Mouse (Mus musculus) large intestine, adult 2 months (tissue): ENCODE measurements around the gene Ano10. TPM values are rescaled to one million over a fixed set of nuclear protein-coding genes. Genes with fewer than 3 reads are reported as not detected.
A peak's percentile ranks its signal among the peaks of the same experiment; 100 is the strongest.
"Not testable (repeated sequence)": the region's sequence is repeated elsewhere in the genome, so short reads cannot be mapped to it uniquely, and the experiment has no call there.

Source experiments
- DNase-seq: peaks from one replicate; pipeline ENCODE4 v3.0.0-alpha.2; 2012; ENCODE audit warnings: low read depth, low spot score
- WGBS: fragments of 180-500 bp; shearing (Covaris S2); methylation state at CpG from one replicate; pipeline ENCODE4 v1.1.7; 2018; 5-methylcytosine and 5-hydroxymethylcytosine counted together
- polyA plus RNA-seq: library from polyadenylated mRNA; depleted of rRNA; stranded (reverse); fragments of >200 nt; gene quantifications from 2 replicates; pipeline ENCODE4 v1.2.3, GENCODE M21; 2012

The Ano10 gene
- polyA plus RNA-seq, 1 experiment, result 67.0 TPM

DNA sequence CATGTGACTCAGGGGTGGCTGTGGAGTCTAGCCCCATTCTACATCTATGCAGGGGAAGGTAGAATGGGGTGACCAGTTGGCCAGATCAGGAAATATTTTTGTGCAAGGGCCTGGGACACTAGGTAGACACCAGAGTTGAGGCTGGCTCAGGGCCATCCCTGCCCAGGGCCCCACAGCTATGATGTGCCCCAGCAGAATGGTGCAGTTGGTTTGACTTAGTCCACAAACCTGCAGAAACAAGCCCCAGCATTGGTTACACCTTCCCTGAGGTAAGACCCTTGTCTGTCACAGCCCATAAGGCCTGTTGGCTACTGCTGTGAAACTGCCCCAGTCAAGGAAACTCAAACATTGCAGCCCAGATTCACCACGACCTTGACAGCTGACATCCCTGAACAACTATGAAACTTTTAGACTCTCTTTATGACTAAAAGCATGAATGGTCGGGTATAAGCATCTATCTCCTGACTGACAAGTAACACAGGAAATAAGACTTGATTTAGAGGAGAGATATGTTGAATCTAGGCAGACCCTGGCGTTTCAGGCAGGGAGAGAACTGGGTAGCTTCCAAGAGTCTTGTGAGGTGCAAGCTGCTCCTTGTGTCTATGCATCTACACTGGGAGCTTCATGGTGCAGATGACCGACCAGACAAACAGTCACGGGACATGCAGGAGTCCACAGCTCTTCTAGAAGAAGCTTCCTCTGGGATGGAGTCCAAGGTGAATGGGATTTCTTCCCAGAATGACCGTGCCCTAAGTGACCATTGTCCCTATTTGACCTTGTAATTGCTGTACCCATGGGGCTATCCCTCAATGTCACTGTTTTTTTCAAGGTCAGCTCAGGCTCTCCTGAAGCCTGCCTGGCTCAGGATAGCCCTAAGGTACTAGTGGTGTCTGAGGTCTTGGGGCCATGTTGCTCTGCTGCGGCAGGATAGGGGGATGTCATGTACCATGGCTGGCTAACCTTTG is 116.7 kb downstream of the Ano10 start:
- DNase-seq, result no peak
- 68% methylated on average over 7 of the region's 7 CpGs for WGBS

DNA sequence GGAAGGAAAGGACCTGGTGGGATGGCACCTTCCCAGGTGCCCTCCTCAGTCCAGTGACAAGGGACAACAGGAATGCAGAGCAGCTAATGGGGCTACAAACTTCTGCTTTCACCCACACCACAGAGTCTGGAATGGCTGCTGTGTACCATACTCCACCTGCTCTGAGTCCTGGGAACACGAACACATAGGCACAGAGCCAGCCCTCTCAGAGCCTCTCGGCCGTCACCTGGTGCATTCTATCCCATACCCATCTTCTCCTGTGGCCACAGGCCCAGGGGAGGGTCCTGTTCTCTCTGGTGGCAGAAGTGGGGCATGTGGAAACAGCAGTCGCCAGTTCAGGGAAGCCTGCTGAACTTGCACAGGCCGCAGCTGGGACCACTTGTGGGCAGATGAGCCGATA is 119.5 kb downstream of the Ano10 start:
- WGBS, result 83% methylated on average over 6 of the region's 6 CpGs
- no peak for DNase-seq

DNA sequence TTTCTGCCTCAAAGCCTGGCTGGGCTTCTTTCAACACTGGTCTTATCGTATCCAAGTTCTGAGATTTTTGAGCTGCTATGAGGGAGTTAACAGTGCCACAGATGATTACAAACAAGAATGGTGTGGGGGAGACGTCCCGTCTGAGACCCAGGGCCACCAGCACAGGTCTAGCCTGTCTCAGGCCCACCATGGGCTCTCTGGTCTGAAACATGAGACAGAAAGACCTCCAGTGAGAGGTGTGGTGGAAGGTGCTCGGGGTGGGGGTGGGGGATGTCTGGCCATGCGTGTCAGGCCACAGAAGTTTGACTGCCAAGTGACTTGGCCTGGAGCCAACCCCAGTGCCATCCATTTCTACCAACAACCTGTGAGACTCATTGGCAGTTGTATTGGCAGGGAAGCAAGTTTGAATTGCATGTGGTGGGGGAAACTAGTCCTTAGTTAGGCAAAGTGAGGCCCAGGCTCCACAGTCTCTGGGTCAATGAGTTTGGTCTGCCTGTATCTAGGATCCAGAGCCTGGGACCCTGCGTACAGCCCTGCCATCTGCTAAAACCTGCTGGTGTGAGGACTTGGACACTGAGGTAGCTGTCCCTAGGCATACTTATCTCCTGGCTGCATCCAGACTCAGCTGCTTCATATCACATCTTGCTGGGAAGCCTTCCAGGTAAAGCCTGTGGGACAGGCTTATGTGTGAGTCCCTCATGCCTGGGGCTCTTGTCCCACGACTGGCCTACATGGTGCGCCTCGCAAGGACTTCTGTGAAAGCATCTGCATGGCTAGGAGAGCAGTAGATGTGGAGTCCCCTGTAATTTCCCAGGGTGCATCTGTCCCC is 120.6 kb downstream of the Ano10 start:
- DNase-seq, result no peak
- WGBS, result 70% methylated on average over 9 of the region's 9 CpGs

DNA sequence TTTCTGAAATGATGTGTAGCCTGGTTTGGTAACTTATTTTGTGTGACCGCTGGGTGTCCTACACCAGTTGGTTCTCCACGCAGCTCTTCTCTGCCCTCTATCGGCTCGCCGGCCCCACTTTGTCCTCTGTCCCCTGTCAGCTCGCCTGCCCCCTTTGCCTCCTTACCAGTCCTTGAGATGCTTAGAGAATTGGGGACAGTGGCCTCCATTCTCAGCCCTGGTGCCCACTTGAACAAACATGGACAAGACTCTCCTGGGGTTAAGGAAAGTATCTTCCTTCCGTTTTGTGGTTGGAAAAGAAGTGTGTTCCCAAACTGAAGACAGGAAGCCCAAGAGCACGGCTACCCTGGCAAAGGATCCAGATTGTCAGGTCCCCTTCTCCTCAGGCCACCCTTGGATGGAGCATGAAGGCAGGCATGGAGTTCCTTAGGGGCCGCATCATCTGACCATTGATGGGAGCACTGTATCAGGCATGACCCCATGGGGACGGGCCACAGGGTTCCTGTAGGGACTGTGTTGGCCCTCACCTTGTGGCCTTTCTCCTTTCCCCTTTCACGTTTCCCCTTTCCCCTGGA is 121.5 kb downstream of the Ano10 start:
- 92% methylated on average over 11 of the region's 11 CpGs for WGBS
- no peak for DNase-seq

DNA sequence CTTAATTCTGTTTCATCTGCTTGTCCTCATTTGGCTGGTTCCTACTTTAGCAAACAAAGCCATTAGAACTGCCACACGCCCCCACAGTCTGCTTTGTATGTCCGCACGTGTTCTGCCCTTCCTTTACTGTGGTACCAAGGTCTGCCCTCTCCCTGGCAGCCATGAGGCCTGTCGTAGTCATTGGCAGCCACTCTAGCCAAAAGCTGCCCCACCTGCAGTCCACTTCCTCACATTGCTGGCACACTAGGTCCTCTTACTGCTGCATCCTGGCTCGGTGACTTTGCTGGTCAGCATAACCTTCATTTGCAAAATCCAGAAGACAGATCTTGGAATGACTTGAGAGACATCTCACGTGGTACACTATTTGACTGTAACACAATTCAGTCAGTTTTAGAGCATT is 124.3 kb downstream of the Ano10 start:
- WGBS, result 56% methylated on average over 6 of the region's 6 CpGs
- no peak for DNase-seq

DNA sequence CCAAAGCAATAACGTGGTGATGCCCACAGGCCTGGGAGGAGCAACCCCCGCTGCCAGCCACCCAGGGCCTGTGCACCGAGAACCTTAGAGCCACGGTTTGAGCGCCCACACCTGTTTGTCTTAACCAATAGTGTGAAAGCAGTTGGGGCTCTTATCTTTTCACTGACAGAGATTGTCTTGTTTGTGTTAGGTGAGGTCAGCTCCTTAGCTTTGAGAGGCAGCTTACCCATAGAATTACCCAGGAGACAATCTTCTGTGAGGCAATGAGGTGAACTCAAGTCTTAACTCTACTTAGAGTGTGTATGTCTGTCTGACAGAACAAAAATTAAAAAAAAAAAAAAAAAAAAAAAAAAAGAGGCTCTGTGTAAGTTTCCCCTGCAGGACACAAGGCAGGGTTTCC is 126.5 kb downstream of the Ano10 start:
- not testable (repeated sequence) for DNase-seq
- WGBS, result 53% methylated on average over 5 of the region's 5 CpGs

- 85% methylated on average over 4 of the region's 4 CpGs for WGBS
Observed at GRCm38 (mm10) chr9:122164535-122164934, 129.7 kb downstream of the Ano10 start.

DNA sequence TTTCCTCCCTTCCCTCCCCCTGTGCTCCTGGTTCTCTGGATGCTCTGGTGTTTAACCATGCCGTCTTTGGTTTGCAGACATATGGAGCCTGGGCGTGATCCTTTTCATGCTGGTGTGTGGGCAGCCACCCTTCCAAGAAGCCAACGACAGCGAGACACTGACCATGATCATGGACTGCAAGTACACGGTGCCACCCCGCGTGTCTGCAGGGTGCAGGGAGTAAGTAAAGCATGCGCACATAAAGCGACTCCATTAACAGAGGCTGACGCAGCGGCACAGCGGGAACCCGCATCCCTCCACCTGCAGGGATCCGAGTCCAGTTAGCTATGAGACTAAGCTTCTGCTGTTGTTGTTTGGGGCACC is 137.2 kb downstream of the Ano10 start:
- DNase-seq, result no peak
- 93% methylated on average over 14 of the region's 14 CpGs for WGBS

More at GRCm38 (mm10) chr9:122164535-122164934, 129.7 kb downstream of the Ano10 start:
- DNase-seq, result no peak

DNA sequence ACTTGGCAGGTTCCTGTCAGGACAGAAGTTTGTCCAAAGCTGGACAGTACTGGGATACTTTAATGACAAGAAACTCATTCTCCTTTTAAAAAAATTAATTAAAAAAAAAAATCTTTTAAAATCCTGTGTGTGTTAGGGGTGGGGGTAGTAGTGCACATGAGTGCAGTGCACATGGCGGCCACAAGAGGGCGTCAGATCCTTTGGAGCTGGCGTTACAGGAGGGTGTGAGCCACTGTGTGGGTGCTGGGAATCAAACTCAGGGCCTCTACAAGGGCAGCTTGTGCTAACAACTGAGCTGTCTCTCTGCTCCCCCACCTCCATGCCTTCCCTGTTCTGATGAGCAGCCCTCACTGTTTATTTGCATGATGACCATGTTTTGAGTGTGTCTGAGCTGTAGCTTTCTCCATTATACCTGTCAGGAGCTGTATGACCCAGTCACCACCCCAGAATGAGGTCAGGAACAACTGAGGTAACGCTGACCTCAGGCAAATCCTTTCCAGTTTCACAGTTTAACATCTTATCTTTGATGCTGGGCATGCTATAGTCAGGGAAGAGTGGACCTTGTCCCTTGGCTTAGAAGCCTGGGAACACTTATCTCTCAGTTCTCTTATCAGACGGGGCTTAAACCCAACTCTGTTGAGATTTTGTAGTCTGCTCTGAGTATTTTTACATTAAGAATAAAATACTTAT is 137.7 kb downstream of the Ano10 start:
- no peak for DNase-seq

GRCm38 (mm10) chr9:122155193-122155592 is 139.0 kb downstream of the Ano10 start:
- no peak for DNase-seq

More for the DNA sequence above, 137.7 kb downstream of the Ano10 start:
- WGBS, result 75% methylated on average over 5 of the region's 5 CpGs

DNA sequence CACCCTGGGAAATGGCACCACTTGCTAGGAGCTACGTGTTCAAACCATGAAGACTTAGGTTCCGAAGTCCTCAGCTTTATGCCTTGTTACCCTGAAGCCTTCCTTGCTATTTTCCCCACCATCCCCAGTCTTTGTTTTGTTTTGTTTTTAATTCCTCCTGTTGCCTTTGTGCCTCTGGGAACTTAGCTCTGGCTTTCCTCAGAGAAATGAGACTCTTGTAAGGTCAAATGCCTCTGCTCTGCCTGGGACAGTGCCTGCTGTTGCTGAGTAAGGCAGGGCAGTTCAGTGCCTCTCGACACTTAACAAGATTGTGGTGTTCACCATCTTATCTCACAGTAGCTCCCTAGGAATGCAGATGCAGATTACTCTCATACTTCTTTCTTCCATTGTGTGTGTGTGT is 140.8 kb downstream of the Ano10 start:
- DNase-seq, result no peak
- 85% methylated on average over 3 of the region's 3 CpGs for WGBS

More at GRCm38 (mm10) chr9:122155193-122155592, 139.0 kb downstream of the Ano10 start:
- WGBS, result 64% methylated on average over 1 of the region's 1 CpGs

DNA sequence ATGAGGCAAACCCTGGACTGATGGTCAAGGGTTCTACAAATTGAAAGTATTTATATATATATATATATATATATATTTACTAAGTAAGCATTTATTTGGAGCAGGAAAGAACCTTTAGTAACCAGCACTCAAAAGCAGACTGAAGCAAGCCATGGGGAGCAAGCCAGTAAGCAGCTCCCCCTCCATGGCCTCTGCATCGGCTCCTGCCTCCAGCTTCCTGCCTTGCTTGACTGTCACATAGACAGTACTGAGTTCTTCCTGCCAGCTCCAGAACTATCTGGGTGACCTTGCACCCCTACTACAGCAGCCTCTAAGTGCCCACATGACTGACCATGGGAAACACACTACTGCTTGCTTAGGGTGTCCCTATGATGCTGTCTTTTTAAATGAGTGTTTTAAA is 141.7 kb downstream of the Ano10 start:
- 76% methylated on average over 1 of the region's 1 CpGs for WGBS

GRCm38 (mm10) chr9:122152063-122152462 is 142.2 kb downstream of the Ano10 start:
- WGBS, result 70% methylated on average over 4 of the region's 4 CpGs
- no peak for DNase-seq

More for the DNA sequence above, 141.7 kb downstream of the Ano10 start:
- DNase-seq, result no peak

- DNase-seq, result no peak
- 83% methylated on average over 9 of the region's 9 CpGs for WGBS
Observed at GRCm38 (mm10) chr9:122149997-122150826, 144.0 kb downstream of the Ano10 start.

GRCm38 (mm10) chr9:122148356-122148755 is 145.9 kb downstream of the Ano10 start:
- DNase-seq, result no peak
- 51% methylated on average over 3 of the region's 3 CpGs for WGBS

DNA sequence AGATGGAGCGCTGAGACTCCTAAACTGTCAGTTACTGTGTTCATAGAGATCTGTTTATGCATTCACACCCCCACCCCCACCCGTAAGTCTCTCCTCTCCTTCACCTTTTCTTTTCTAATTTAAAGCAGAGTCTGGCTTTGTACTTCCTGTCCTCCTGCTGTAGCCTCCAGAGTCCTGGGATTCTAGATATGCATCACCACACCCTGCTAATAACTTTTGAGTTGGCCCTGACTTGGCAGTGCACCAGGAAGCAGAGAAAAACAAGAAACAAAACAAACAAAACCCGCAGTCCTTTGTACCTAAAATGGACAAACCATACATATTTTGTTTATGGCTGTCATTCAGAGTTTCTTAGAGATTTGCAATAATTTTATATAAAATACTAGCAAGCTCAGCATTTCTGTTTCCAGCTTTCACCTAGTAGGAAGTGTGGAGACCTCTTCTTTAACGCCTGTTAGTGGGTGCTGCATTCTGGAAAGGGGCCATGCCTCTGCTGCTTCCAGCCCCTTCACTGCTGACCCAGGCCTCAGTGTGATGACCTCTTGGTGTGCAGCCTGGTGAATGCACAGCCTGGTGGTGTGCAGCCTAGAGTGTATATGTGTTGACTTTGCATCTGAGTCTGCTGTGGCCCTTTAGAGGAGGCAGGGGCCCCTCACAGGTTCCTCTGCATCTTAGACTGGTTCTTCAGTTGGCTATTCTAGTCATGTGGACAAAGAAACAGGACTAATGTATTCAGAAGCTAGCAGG is 147.9 kb downstream of the Ano10 start:
- DNase-seq, result peak; percentile 61
- WGBS, result 24% methylated on average over 4 of the region's 4 CpGs

- no peak for DNase-seq
Observed at GRCm38 (mm10) chr9:122145677-122146076, 148.5 kb downstream of the Ano10 start.

DNA sequence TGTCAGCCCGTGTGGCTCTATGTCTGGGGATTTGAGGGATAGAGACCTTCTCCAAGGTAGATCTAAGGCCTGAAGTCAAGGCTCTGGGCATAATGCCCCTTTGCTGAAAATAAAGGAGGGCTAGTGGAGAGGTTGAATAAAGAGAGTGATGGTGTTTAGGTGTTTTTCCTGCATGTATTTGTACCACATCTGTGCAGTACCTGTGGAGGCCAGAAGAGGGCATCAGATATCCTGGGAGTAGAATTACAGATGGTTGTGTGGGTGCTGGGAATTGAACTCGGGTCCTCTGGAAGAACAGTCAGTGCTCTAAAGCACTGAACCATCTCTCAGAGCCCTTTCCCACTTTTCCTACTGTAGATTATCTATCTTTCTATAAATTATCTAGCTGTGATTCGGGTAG is 149.4 kb downstream of the Ano10 start:
- over 99% methylated on average over 3 of the region's 3 CpGs for WGBS
- DNase-seq, result no peak
